Mouse (Mus musculus) liver, adult 2 months (tissue): ENCODE measurements around the gene Vps16. TPM values are rescaled to one million over a fixed set of nuclear protein-coding genes. Genes with fewer than 3 reads are reported as not detected.

Experiments used
- DNase-seq: peaks from one replicate; pipeline ENCODE4 v3.0.0-alpha.2; 2011; ENCODE audit warnings: low read depth, low spot score; ENCODE audit errors: extremely low read depth
- H3K27ac ChIP-seq: fragments of 200-500 bp; replicated peaks from 2 replicates; pipeline ENCODE4 v1.5.1; 2012; ENCODE audit warnings: low read depth, mild to moderate bottlenecking, control low read depth, inconsistent platforms, low read length; ENCODE audit not compliant: insufficient read depth
- H3K27me3 ChIP-seq: fragments of 200-500 bp; 2 replicates; pipeline ENCODE4 v1.6.1; 2012; ENCODE audit warnings: mild to moderate bottlenecking, moderate library complexity, low read length, inconsistent platforms; ENCODE audit not compliant: control insufficient read depth, insufficient read depth
- H3K36me3 ChIP-seq: fragments of 200-500 bp; 2 replicates; pipeline ENCODE4 v1.6.1; 2012; ENCODE audit warnings: low read length, inconsistent platforms; ENCODE audit not compliant: control insufficient read depth, insufficient read depth
- H3K4me1 ChIP-seq: fragments of 200-500 bp; 2 replicates; pipeline ENCODE4 v1.6.1; 2011; ENCODE audit warnings: low read length; ENCODE audit not compliant: control insufficient read depth, insufficient read depth
- H3K4me3 ChIP-seq: fragments of 200-500 bp; 2 replicates; pipeline ENCODE4 v1.5.1; 2011; ENCODE audit warnings: low read depth, mild to moderate bottlenecking, control low read depth, low read length, moderate library complexity; ENCODE audit not compliant: insufficient read depth
- H3K79me2 ChIP-seq: fragments of 200-500 bp; 2 replicates; pipeline ENCODE4 v1.6.1; 2012; ENCODE audit warnings: inconsistent platforms, mild to moderate bottlenecking, low read length, moderate library complexity; ENCODE audit not compliant: control insufficient read depth, insufficient read depth
- H3K9ac ChIP-seq: fragments of 200-500 bp; 2 replicates; pipeline ENCODE4 v1.6.1; 2012; ENCODE audit warnings: low read depth, mild to moderate bottlenecking, control low read depth, inconsistent platforms, low read length
- CTCF ChIP-seq: fragments of 200-500 bp; IDR thresholded peaks from 2 replicates; pipeline ENCODE4 v1.5.1; 2011; ENCODE audit warnings: low read depth, low read length, control low read depth
- POLR2A ChIP-seq: fragments of 200-500 bp; IDR thresholded peaks from 2 replicates; pipeline ENCODE4 v1.6.1; 2011; ENCODE audit warnings: low read length, control low read depth; ENCODE audit not compliant: insufficient read depth; ENCODE audit errors: extremely low read depth
- WGBS: fragments of 180-500 bp; shearing (Covaris S2); methylation state at CpG from one replicate; pipeline ENCODE4 v1.1.7; 2018; 5-methylcytosine and 5-hydroxymethylcytosine counted together
- polyA plus RNA-seq: library from polyadenylated mRNA; depleted of rRNA; stranded (reverse); fragments of >200 nt; gene quantifications from 2 replicates; pipeline ENCODE4 v1.2.3, GENCODE M21; 2012
- total RNA-seq: library from RNA; depleted of rRNA; stranded (reverse); fragments of >200 nt; gene quantifications from 2 replicates; pipeline ENCODE4 v1.2.3, GENCODE M21; 2014

Vps16 gene
- total and polyA plus RNA-seq, 2 experiments: 25.6 to 43.2 TPM

DNA sequence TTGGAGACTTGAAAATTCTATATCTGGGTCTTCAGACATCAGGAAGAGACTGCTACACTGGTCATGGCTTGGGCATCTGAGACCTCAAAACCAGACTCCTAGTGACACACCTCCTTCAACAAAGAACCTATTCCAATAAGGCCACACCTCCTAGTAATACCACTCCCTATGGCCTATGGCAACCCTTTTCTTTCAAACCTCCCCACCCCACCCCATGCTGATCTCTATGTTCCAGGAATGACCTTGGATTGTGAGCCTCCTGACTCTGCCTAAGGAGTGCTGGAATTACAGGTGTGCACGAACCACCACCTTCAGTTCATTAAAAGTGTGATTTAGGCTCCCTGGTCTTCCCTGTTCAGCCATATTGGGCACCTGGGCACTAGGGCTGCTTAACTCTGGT, 24.1 kb upstream of the Vps16 start:
- H3K27ac ChIP-seq: no peak overlapping the region
- peaks cover 7% of the 10 kb centered on the region for H3K27me3 ChIP-seq
- no peak overlapping the region for H3K9ac ChIP-seq
- no peak overlapping the region for H3K4me3 ChIP-seq
- H3K79me2 ChIP-seq: no peaks in the 10 kb centered on the region
- WGBS: 93% methylated on average over 1 of the region's 1 CpGs
- H3K4me1 ChIP-seq: no peaks in the 10 kb centered on the region
- no peaks in the 10 kb centered on the region for H3K36me3 ChIP-seq
- DNase-seq: no peak
- no peak for TF ChIP-seq CTCF
- TF ChIP-seq POLR2A: no peak

- H3K9ac ChIP-seq: no peak overlapping the region
- no peak overlapping the region for H3K27ac ChIP-seq
- no peaks in the 10 kb centered on the region for H3K36me3 ChIP-seq
- peak; percentile 43 for DNase-seq
- H3K4me1 ChIP-seq: no peaks in the 10 kb centered on the region
- 14% methylated on average over 4 of the region's 4 CpGs for WGBS
- H3K4me3 ChIP-seq: no peak overlapping the region
- no peaks in the 10 kb centered on the region for H3K79me2 ChIP-seq
- TF ChIP-seq CTCF (no peak), POLR2A (no peak)
- peaks cover 7% of the 10 kb centered on the region for H3K27me3 ChIP-seq
Observed at GRCm38 (mm10) chr2:130401891-130402290, 22.2 kb upstream of the Vps16 start.

DNA sequence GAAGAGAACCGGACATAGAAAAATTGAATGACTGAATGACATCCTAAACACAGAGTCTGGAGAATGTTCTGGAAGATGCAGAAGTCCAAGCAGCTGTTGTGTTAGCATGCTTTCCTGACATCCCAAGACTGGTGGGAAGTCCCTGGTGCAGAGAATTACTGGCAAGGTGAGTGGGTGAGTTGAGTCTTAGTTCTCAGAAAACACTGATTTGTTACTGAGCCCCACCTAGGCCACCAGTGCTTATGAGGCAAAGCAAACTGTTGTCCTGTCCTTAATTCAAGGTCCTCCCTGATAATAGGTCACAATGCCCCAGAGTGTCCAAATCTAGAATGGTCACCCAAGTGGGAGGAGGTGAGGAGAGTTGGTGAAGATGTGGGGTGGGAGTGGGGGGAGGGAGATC, 19.2 kb upstream of the Vps16 start, which contains the start of the genes Gm28372 and 1700020A23Rik:
Gm28372 (plus strand) TSS at position 301 of the 400 bp plus-strand sequence.
1700020A23Rik (plus strand) TSS at position 321 of the 400 bp plus-strand sequence.
- WGBS: 83% methylated on average over 1 of the region's 1 CpGs

DNA sequence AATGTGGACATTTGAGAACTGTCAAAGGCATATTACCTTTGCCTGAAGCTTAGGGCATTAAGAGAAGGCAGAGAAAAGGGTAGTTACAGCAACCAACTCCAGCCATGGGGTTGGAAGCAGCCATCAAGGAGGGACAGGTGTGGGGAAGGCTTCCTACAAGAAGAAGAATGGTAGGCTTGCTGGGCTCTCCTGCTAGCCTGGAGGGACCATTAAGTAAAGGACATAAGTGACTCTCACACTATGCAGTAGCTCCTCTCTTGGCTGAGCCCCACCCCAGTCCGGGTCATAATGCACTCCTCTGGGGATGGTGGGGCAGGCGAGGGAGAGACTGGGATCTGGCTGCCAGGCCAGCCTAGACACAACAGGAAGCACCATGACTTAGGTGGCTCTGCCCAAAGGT, 18.0 kb upstream of the Vps16 start, which contains the start of gene Tmem239:
Tmem239 (plus strand) TSS at position 301 of the 400 bp plus-strand sequence.
- TF ChIP-seq POLR2A (no peak), CTCF (no peak)

More for the DNA sequence above, 19.2 kb upstream of the Vps16 start, which contains the start of the genes Gm28372 and 1700020A23Rik:
- Histone ChIP-seq H3K36me3 (no peaks in the 10 kb centered on the region), H3K79me2 (no peaks in the 10 kb centered on the region), H3K4me1 (no peaks in the 10 kb centered on the region), H3K4me3 (no peak within 1 kb of the TSS), H3K9ac (no peak within 1 kb of the TSS), H3K27ac (no peak within 1 kb of the TSS), H3K27me3 (no peaks in the 10 kb centered on the region)
- DNase-seq: no peak
- no peak for TF ChIP-seq CTCF
- no peak for TF ChIP-seq POLR2A

GRCm38 (mm10) chr2:130408194-130408593, 15.9 kb upstream of the Vps16 start:
- no peak overlapping the region for H3K4me3 ChIP-seq
- H3K79me2 ChIP-seq: no peaks in the 10 kb centered on the region
- H3K4me1 ChIP-seq: no peaks in the 10 kb centered on the region
- DNase-seq: no peak
- TF ChIP-seq CTCF (no peak), POLR2A (no peak)
- no peak overlapping the region for H3K9ac ChIP-seq
- no peaks in the 10 kb centered on the region for H3K36me3 ChIP-seq
- no peaks in the 10 kb centered on the region for H3K27me3 ChIP-seq
- no peak overlapping the region for H3K27ac ChIP-seq
- 25% methylated on average over 6 of the region's 6 CpGs for WGBS

More for the DNA sequence above, 18.0 kb upstream of the Vps16 start, which contains the start of gene Tmem239:
- Histone ChIP-seq H3K4me3 (no peak within 1 kb of the TSS), H3K4me1 (no peaks in the 10 kb centered on the region), H3K79me2 (no peaks in the 10 kb centered on the region), H3K36me3 (no peaks in the 10 kb centered on the region), H3K9ac (no peak within 1 kb of the TSS), H3K27me3 (no peaks in the 10 kb centered on the region), H3K27ac (no peak within 1 kb of the TSS)
- WGBS: 100% methylated on average over 2 of the region's 2 CpGs
- DNase-seq: no peak
